Mouse (Mus musculus) limb, embryonic 10.5 days (tissue): Measurements from ENCODE around the gene Cbr2. TPM values are rescaled to one million over a fixed set of nuclear protein-coding genes. Genes with fewer than 3 reads are reported as not detected.
"Not testable (repeated sequence)": the region's sequence is repeated elsewhere in the genome, so short reads cannot be mapped to it uniquely, and the experiment has no call there.

Experiments used
- DNase-seq: peaks from one replicate; pipeline ENCODE4 v3.0.0-alpha.2; 2017; ENCODE audit warnings: low spot score
- H3K27ac ChIP-seq: fragments of 300-500 bp; sonication (generic); 2 replicates; pipeline ENCODE4 v1.5.1; 2016; ENCODE audit warnings: mild to moderate bottlenecking
- H3K27me3 ChIP-seq: fragments of 300-500 bp; sonication (generic); 2 replicates; pipeline ENCODE4 v1.6.1; 2016; ENCODE audit warnings: low read depth, mild to moderate bottlenecking; ENCODE audit not compliant: poor library complexity, severe bottlenecking
- H3K36me3 ChIP-seq: fragments of 300-500 bp; sonication (generic); 2 replicates; pipeline ENCODE4 v1.6.1; 2016; ENCODE audit warnings: mild to moderate bottlenecking, moderate library complexity
- H3K4me1 ChIP-seq: fragments of 300-500 bp; sonication (generic); 2 replicates; pipeline ENCODE4 v1.6.1; 2016
- H3K4me3 ChIP-seq: fragments of 300-500 bp; sonication (generic); 2 replicates; pipeline ENCODE4 v1.5.1; 2016; ENCODE audit warnings: mild to moderate bottlenecking, moderate library complexity
- H3K9me3 ChIP-seq: fragments of 300-500 bp; sonication (generic); replicated peaks from 2 replicates; pipeline ENCODE4 v1.6.1; 2016; ENCODE audit warnings: mild to moderate bottlenecking
- WGBS: fragments of 180-500 bp; shearing (Covaris S2); methylation state at CpG from one replicate; pipeline ENCODE4 v1.1.7; 2016; 5-methylcytosine and 5-hydroxymethylcytosine counted together
- polyA plus RNA-seq: library from polyadenylated mRNA; unstranded; fragments of >200 nt; fragmentation: Nextera tagmentation; extraction: Ambion mirVana; gene quantifications from 2 replicates; pipeline ENCODE4 v1.2.1, GENCODE M21; 2016

The Cbr2 gene
- polyA plus RNA-seq, 1 experiment from 2014 or later = 16.3 TPM

GRCm38 (mm10) chr11:120761811-120762671 is 30.1 kb upstream of the Cbr2 start:
- H3K27me3 ChIP-seq = peaks cover 32% of the 10 kb centered on the region
- no peak overlapping the region for H3K4me3 ChIP-seq
- H3K9me3 ChIP-seq = peaks cover 8% of the 10 kb centered on the region; the same call in 1 of the 2 replicates
- H3K36me3 ChIP-seq = no peaks in the 10 kb centered on the region
- 76% methylated on average over 14 of the region's 14 CpGs for WGBS
- DNase-seq = no peak
- H3K4me1 ChIP-seq = 0 out of 2 replicates have a peak, but pooled peaks cover 5% of the 10 kb centered on the region
- H3K27ac ChIP-seq = peak overlapping the region; percentile 9; the same call in 1 of the 2 replicates

DNA sequence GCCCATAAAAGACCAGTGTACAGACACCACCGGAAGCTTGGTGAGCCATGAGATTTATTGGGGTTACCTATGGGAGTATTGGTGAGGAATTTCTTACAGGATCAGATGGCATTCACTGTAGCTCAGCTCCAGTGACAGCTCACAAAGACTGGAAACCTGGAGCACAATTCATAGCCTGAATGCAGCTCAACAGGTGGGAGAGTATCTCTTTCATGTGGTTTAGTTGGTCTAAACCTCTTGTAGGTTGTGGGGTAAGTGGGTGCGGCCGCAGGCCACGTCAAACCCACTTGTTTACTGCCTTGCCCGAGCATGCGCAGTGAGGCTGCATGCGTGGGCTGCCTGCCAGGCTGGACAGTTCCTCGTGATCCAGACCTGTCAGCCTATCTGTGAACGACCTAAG is 28.3 kb upstream of the Cbr2 start:
- Histone ChIP-seq H3K9me3 (peaks cover 8% of the 10 kb centered on the region; the same call in 1 of the 2 replicates), H3K27me3 (peaks cover 26% of the 10 kb centered on the region), H3K27ac (no peak overlapping the region), H3K36me3 (no peaks in the 10 kb centered on the region), H3K4me1 (0 out of 2 replicates have a peak, but pooled peaks cover 5% of the 10 kb centered on the region), H3K4me3 (no peak overlapping the region)
- DNase-seq = no peak
- WGBS = 90% methylated on average over 9 of the region's 9 CpGs

DNA sequence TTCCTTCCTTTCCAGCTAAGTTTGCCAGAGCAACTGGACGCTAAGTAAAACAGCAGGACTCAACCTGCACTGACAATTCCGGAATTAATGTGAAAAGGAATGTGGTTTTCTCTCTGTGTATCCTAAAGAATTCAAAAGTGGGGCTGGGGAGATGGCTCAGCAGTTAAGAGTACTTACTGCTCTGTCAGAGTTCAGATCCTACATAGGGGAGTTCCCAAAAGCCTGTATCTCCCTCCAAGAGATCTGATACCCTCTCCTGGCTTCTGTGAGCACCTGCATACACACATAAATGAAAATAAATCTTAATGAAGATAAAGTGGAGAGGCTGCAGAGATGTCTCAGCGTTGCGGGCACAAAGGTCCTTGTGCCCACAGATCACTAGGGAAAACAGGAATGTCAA is 19.7 kb upstream of the Cbr2 start:
- no peaks in the 10 kb centered on the region for H3K27me3 ChIP-seq
- 83% methylated on average over 4 of the region's 4 CpGs for WGBS
- no peak overlapping the region for H3K4me3 ChIP-seq
- H3K27ac ChIP-seq = no peak overlapping the region
- H3K36me3 ChIP-seq = no peaks in the 10 kb centered on the region
- H3K9me3 ChIP-seq = no peaks in the 10 kb centered on the region
- no peak for DNase-seq
- peaks cover 17% of the 10 kb centered on the region for H3K4me1 ChIP-seq

DNA sequence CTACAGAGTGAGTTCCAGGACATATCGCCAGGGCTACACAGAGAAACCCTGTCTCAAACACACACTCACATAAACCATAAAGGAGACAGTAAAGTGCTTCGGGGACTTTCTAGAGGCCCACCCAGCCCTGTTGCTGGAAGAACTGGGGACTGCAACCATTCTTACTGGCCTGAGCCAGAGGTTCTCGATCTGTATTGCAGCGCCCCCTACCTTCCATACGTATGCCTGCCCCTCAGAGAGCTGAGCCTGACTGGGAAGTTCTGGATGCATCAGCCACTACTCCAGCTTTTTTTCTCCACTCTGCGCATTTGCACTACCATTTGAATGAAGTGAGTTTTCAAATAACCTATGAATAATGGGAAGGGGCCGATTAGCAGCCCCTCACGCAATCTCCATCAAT is 17.5 kb upstream of the Cbr2 start:
- H3K27me3 ChIP-seq = no peaks in the 10 kb centered on the region
- no peak overlapping the region for H3K27ac ChIP-seq
- no peak overlapping the region for H3K4me3 ChIP-seq
- no peaks in the 10 kb centered on the region for H3K9me3 ChIP-seq
- H3K36me3 ChIP-seq = no peaks in the 10 kb centered on the region
- peaks cover 17% of the 10 kb centered on the region for H3K4me1 ChIP-seq
- WGBS = 65% methylated on average over 8 of the region's 8 CpGs
- DNase-seq = no peak

DNA sequence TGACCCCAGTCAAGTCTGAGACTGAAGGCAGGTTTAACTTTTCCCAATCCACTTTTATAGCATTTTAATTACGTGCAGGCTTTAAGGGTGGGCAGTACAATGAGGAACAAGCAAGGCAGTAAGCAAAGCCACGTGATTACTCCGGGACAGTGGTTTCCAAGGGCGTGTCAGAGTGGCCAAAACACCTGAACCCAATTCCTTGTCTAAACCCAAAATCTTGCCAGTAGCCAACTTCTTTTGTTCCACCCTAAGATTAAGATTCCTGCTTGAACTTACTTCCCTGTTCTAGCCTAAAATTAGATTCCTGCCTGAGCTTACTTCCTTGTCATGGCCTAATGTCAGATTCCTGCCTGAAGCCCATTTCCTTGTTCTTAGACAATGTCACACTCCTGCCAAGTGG is 16.1 kb upstream of the Cbr2 start:
- no peaks in the 10 kb centered on the region for H3K36me3 ChIP-seq
- no peaks in the 10 kb centered on the region for H3K9me3 ChIP-seq
- H3K27ac ChIP-seq = no peak overlapping the region
- no peaks in the 10 kb centered on the region for H3K27me3 ChIP-seq
- DNase-seq = no peak
- WGBS = 54% methylated on average over 4 of the region's 4 CpGs
- H3K4me1 ChIP-seq = peaks cover 17% of the 10 kb centered on the region
- H3K4me3 ChIP-seq = no peak overlapping the region

DNA sequence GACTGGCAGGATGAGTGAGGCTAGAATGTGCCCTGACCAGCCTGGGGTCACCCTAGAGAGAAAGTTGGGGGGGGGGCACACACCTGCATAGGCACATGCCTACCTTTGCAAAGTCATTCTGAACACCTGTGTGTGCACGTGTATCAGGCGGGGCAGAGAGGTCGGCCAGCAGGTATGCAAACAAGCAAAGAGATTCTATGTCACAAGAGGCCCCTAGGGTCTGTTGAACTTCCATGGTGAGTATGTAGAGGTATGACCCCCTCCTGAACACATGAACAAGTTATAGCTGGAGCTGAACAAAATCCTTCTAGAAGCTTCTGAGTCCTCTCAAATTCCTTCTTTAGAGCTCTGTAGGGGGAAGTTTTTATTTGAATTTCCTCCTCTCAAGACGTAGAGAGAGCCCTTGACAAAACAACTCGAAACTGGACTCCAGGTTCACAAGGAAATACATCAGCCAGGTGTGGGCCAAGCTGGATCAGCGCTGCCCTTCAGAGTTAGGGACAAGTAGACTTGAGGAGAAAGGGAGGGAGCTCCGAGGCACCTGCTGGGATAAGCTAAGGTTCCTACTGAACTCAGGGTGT is 12.3 kb upstream of the Cbr2 start:
- no peak for DNase-seq
- no peak overlapping the region for H3K27ac ChIP-seq
- H3K36me3 ChIP-seq = no peaks in the 10 kb centered on the region
- no peak overlapping the region for H3K4me3 ChIP-seq
- WGBS = 77% methylated on average over 7 of the region's 7 CpGs
- peaks cover 17% of the 10 kb centered on the region for H3K4me1 ChIP-seq
- H3K27me3 ChIP-seq = no peaks in the 10 kb centered on the region
- H3K9me3 ChIP-seq = no peaks in the 10 kb centered on the region

- Histone ChIP-seq H3K27ac (no peak overlapping the region), H3K36me3 (no peaks in the 10 kb centered on the region), H3K9me3 (no peaks in the 10 kb centered on the region), H3K4me1 (no peaks in the 10 kb centered on the region), H3K27me3 (no peaks in the 10 kb centered on the region), H3K4me3 (no peak overlapping the region)
- whole genome bisulfite sequencing = 93% methylated on average over 5 of the region's 5 CpGs
- no peak for DNase-seq
Observed at GRCm38 (mm10) chr11:120740981-120741380, 9.1 kb upstream of the Cbr2 start.

- no peak for DNase-seq
- 79% methylated on average over 6 of the region's 6 CpGs for WGBS
- H3K9me3 ChIP-seq = no peaks in the 10 kb centered on the region
- no peak overlapping the region for H3K27ac ChIP-seq
- H3K4me3 ChIP-seq = no peak overlapping the region
- H3K36me3 ChIP-seq = no peaks in the 10 kb centered on the region
- 0 out of 2 replicates have a peak, but pooled peaks cover 2% of the 10 kb centered on the region for H3K4me1 ChIP-seq
- H3K27me3 ChIP-seq = no peaks in the 10 kb centered on the region
Observed at GRCm38 (mm10) chr11:120736424-120736823, 4.5 kb upstream of the Cbr2 start.

- no peaks in the 10 kb centered on the region for H3K36me3 ChIP-seq
- no peak overlapping the region for H3K27ac ChIP-seq
- no peak overlapping the region for H3K4me3 ChIP-seq
- H3K4me1 ChIP-seq = peaks cover 12% of the 10 kb centered on the region
- 76% methylated on average over 6 of the region's 6 CpGs for WGBS
- H3K9me3 ChIP-seq = no peaks in the 10 kb centered on the region
- peaks cover 13% of the 10 kb centered on the region for H3K27me3 ChIP-seq
- DNase-seq = no peak
Observed at GRCm38 (mm10) chr11:120733521-120733920, 1.6 kb upstream of the Cbr2 start.

GRCm38 (mm10) chr11:120731395-120731794 is 519 bp downstream of the Cbr2 start:
- no peak overlapping the region for H3K27ac ChIP-seq
- H3K27me3 ChIP-seq = peaks cover 18% of the 10 kb centered on the region
- no peaks in the 10 kb centered on the region for H3K9me3 ChIP-seq
- peaks cover 21% of the 10 kb centered on the region for H3K4me1 ChIP-seq
- H3K36me3 ChIP-seq = no peaks in the 10 kb centered on the region
- WGBS = 87% methylated on average over 1 of the region's 1 CpGs
- H3K4me3 ChIP-seq = no peak overlapping the region
- no peak for DNase-seq

DNA sequence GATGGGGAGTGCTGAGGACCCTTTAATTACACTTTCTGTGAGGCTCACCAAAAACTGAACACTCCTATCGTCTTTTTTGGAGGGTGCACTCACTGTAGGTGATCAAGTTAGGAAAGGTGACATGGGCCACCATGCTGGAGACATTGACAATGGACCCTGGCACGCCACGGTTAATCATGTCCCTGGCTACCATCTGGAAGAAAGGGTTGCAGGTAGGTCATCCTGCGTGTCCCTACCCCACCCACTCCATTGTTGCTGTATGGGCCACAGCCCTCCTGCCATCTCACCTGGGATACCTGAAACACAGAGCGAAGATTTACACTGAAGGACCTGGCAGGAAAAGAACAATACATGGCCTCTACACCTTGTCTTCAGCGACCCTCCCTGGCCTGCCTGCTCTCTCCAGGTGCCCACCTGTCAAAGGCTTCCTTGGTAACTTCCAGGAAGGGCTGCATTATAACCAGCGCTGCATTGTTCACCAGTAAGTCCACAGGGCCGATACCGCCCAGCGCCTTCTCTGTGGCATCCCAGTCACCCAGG is 1.5 kb downstream of the Cbr2 start:
- Histone ChIP-seq H3K4me1 (peaks cover 24% of the 10 kb centered on the region), H3K4me3 (no peak overlapping the region), H3K9me3 (no peaks in the 10 kb centered on the region), H3K36me3 (no peaks in the 10 kb centered on the region; the same call in 1 of the 2 replicates), H3K27ac (no peak overlapping the region), H3K27me3 (peaks cover 28% of the 10 kb centered on the region)
- WGBS = 86% methylated on average over 10 of the region's 10 CpGs
- DNase-seq = no peak

- peak; percentile 70 for DNase-seq
Observed at GRCm38 (mm10) chr11:120729432-120730050, 2.4 kb downstream of the Cbr2 start.

More at GRCm38 (mm10) chr11:120729432-120730050, 2.4 kb downstream of the Cbr2 start:
- Histone ChIP-seq H3K4me3 (peak overlapping the region; percentile 35), H3K27me3 (peaks cover 35% of the 10 kb centered on the region), H3K27ac (peak overlapping the region; percentile 71), H3K4me1 (peaks cover 24% of the 10 kb centered on the region)
- not testable (repeated sequence) for H3K9me3 ChIP-seq, H3K36me3 ChIP-seq
- 6% methylated on average over 19 of the region's 21 CpGs for WGBS
